Comparison of ENCODE assay signal across 19 mouse cellular contexts in genomic region chr10:69265421-69265820, GRCm38 (mm10). TPM values are rescaled to one million over a fixed set of nuclear protein-coding genes. Genes with fewer than 3 reads are reported as not detected.
DNase-seq lines count a peak whose midpoint lies in the region; ATAC-seq and TF ChIP-seq lines count a peak whose summit lies in the region.
"Had no signal": no experiment of that assay in that cellular context is flagged by ENCODE, and none has a peak within 500 bp of the region (broad histone marks: within the 10 kb centered on the region; RNA-seq: fewer than 3 reads in every experiment).

No protein-coding gene starts in this region.

- no peak overlapping the region for H3K4me3 ChIP-seq in heart, embryonic 13.5 days
- no peak overlapping the region for H3K4me3 ChIP-seq in liver, adult 2 months (ENCODE audit: insufficient read depth, low read depth, low read length)
- H3K4me3 ChIP-seq in intestine, embryonic 16.5 days (ENCODE audit: low read length) = no peak overlapping the region
- no peak overlapping the region for H3K4me3 ChIP-seq in stomach, embryonic 16.5 days (replicated peaks; ENCODE audit: low read length)
- H3K4me3 ChIP-seq: embryonic facial prominence, embryonic 15.5 days; kidney, embryonic 15.5 days; liver, embryonic 15.5 days had no signal

- H3K27me3 ChIP-seq in heart, embryonic 13.5 days (replicated peaks) = no peaks in the 10 kb centered on the region
- no peaks in the 10 kb centered on the region for H3K27me3 ChIP-seq in liver, adult 2 months (ENCODE audit: control insufficient read depth, insufficient read depth, low read length)
- H3K27me3 ChIP-seq in intestine, embryonic 16.5 days (replicated peaks; ENCODE audit: control insufficient read depth, insufficient read depth, low read length) = no peaks in the 10 kb centered on the region
- H3K27me3 ChIP-seq in stomach, embryonic 16.5 days (ENCODE audit: control insufficient read depth, insufficient read depth, low read length) = no peaks in the 10 kb centered on the region
- H3K27me3 ChIP-seq: embryonic facial prominence, embryonic 15.5 days; kidney, embryonic 15.5 days; liver, embryonic 15.5 days had no signal

- no peak for DNase-seq in heart, adult 8-10 months (ENCODE audit: low spot score)
- peak; percentile 72 for DNase-seq in liver, adult 2 months (ENCODE audit: extremely low read depth, low read depth, low spot score)
- no peak for DNase-seq in liver
- DNase-seq: adrenal gland, postnatal 36 days; B cell, adult 2 months; cerebellum, adult 18-20 months; cerebellum, postnatal 36 days; gastrocnemius, postnatal 25 days; retina, postnatal 1 day; thymus, postnatal 36 days had no signal

- peaks cover 3% of the 10 kb centered on the region; the same call in 1 of the 2 replicates for H3K9me3 ChIP-seq in heart, embryonic 13.5 days
- H3K9me3 ChIP-seq in intestine, embryonic 16.5 days (ENCODE audit: control insufficient read depth, low read length) = no peaks in the 10 kb centered on the region
- H3K9me3 ChIP-seq in stomach, embryonic 16.5 days (replicated peaks; ENCODE audit: control insufficient read depth, low read length) = 0 out of 2 replicates have a peak, but pooled peaks cover 4% of the 10 kb centered on the region
- H3K9me3 ChIP-seq: embryonic facial prominence, embryonic 15.5 days; kidney, embryonic 15.5 days; liver, embryonic 15.5 days had no signal

- 57% methylated on average over 15 of the region's 15 CpGs for WGBS in heart, embryonic 13.5 days
- WGBS in liver, adult 2 months = 23% methylated on average over 15 of the region's 15 CpGs
- 72% methylated on average over 15 of the region's 15 CpGs for WGBS in intestine, embryonic 16.5 days
- 68% methylated on average over 15 of the region's 15 CpGs for WGBS in stomach, embryonic 16.5 days

- TF ChIP-seq POLR2A in liver, adult 2 months (IDR thresholded peaks at IDR 0.05; ENCODE audit: extremely low read depth, insufficient read depth, low read length) = no peak

- no peak for ATAC-seq in heart, embryonic 13.5 days (ENCODE audit: extremely low read depth, insufficient number of reproducible peaks, low FRiP score, low TSS enrichment)
- 0 out of 2 replicates have a peak, but pooled peaks have one; percentile 25 for ATAC-seq in intestine, embryonic 16.5 days
- no peak for ATAC-seq in stomach, embryonic 16.5 days (ENCODE audit: insufficient read depth, low FRiP score)
- ATAC-seq in cerebellum, adult (ENCODE audit: insufficient number of reproducible peaks, low FRiP score, low TSS enrichment) = no peak
- ATAC-seq: forebrain, embryonic 16.5 days had no signal

- H3K4me1 ChIP-seq in heart, embryonic 13.5 days = peaks cover 68% of the 10 kb centered on the region
- peaks cover 17% of the 10 kb centered on the region for H3K4me1 ChIP-seq in liver, adult 2 months (ENCODE audit: control insufficient read depth, insufficient read depth, low read length)
- peaks cover 9% of the 10 kb centered on the region for H3K4me1 ChIP-seq in intestine, embryonic 16.5 days (ENCODE audit: control insufficient read depth, insufficient read depth, low read length)
- peaks cover 36% of the 10 kb centered on the region for H3K4me1 ChIP-seq in stomach, embryonic 16.5 days (ENCODE audit: control insufficient read depth, insufficient read depth, low read length)

- H3K36me3 ChIP-seq in heart, embryonic 13.5 days = peaks cover 33% of the 10 kb centered on the region
- H3K36me3 ChIP-seq in liver, adult 2 months (ENCODE audit: control insufficient read depth, insufficient read depth, low read length) = peaks cover 31% of the 10 kb centered on the region
- peaks cover 8% of the 10 kb centered on the region for H3K36me3 ChIP-seq in intestine, embryonic 16.5 days (ENCODE audit: control insufficient read depth, insufficient read depth, low read length)
- peaks cover 10% of the 10 kb centered on the region for H3K36me3 ChIP-seq in stomach, embryonic 16.5 days (ENCODE audit: control insufficient read depth, insufficient read depth, low read length)

- no peak for TF ChIP-seq CTCF in liver, adult 2 months (IDR thresholded peaks at IDR 0.05; ENCODE audit: low read depth, low read length)

- H3K4me2 ChIP-seq in heart, embryonic 13.5 days = peak overlapping the region; percentile 41
- H3K4me2 ChIP-seq in intestine, embryonic 16.5 days (ENCODE audit: low read depth, low read length) = no peak overlapping the region
- H3K4me2 ChIP-seq in stomach, embryonic 16.5 days (ENCODE audit: low read depth, low read length) = peak overlapping the region; percentile 31
- H3K4me2 ChIP-seq: embryonic facial prominence, embryonic 15.5 days; kidney, embryonic 15.5 days; liver, embryonic 15.5 days; midbrain, embryonic 11.5 days had no signal

- H3K79me2 ChIP-seq in liver, adult 2 months (ENCODE audit: control insufficient read depth, insufficient read depth, low read length) = peaks cover 17% of the 10 kb centered on the region; the same call in 1 of the 2 replicates

- H3K27ac ChIP-seq in heart, embryonic 13.5 days (replicated peaks) = peak overlapping the region; percentile 59
- H3K27ac ChIP-seq in liver, adult 2 months (replicated peaks; ENCODE audit: insufficient read depth, low read depth, low read length) = no peak overlapping the region
- no peak overlapping the region for H3K27ac ChIP-seq in intestine, embryonic 16.5 days (ENCODE audit: low read length)
- peak overlapping the region; percentile 51; the same call in 1 of the 2 replicates for H3K27ac ChIP-seq in stomach, embryonic 16.5 days (ENCODE audit: low read length)
- H3K27ac ChIP-seq: embryonic facial prominence, embryonic 15.5 days; kidney, embryonic 15.5 days; liver, embryonic 15.5 days had no signal

- H3K9ac ChIP-seq in heart, embryonic 13.5 days = peak overlapping the region; percentile 42; the same call in 1 of the 2 replicates
- H3K9ac ChIP-seq in liver, adult 2 months (ENCODE audit: low read depth, low read length) = no peak overlapping the region
- H3K9ac ChIP-seq in intestine, embryonic 16.5 days (ENCODE audit: low read depth, low read length) = no peak overlapping the region
- H3K9ac ChIP-seq in stomach, embryonic 16.5 days (ENCODE audit: low read length) = no peak overlapping the region
- H3K9ac ChIP-seq: embryonic facial prominence, embryonic 15.5 days; kidney, embryonic 15.5 days; liver, embryonic 15.5 days had no signal

RNA-seq across cellular contexts. Expression of gene A930033H14Rik, which starts 52.5 kb away (rescaled TPM):
- 1.6 TPM in 2 replicates for polyA plus RNA-seq in heart, embryonic 13.5 days (2015; fragmentation: Nextera tagmentation; extraction: Ambion mirVana)
- total RNA-seq in heart, adult 8-10 months (2022) = 1 to 10 TPM in 2 of 4 experiments, under 1 TPM in 2; 0.75 to 1.7 (median 1.1) TPM
- total RNA-seq in liver, adult 2 months (2014; rRNA removed) = 4.6 and 5.9 TPM in 2 replicates
- 0.26 and 0.50 TPM in 2 replicates for polyA plus RNA-seq in liver, adult 2 months (2012; rRNA removed)
- 0.93 and 1.0 TPM in 2 replicates for polyA plus RNA-seq in intestine, embryonic 16.5 days (2015; fragmentation: Nextera tagmentation; extraction: Ambion mirVana)
- 1.8 and 2.0 TPM in 2 replicates for polyA plus RNA-seq in stomach, embryonic 16.5 days (2015; fragmentation: Nextera tagmentation; extraction: Ambion mirVana)

Comparison
In these comparisons a context has a peak if more than half of its experiments do, and no peak if none do; other contexts are left out.
1. H3K27ac ChIP-seq: peak in heart, embryonic 13.5 days (single experiment) and stomach, embryonic 16.5 days (single experiment); none in liver, adult 2 months (single experiment) and intestine, embryonic 16.5 days (single experiment).